Mouse (Mus musculus): ENCODE measurements around the gene Ptges2.

The Ptges2 gene

GRCm38 (mm10) chr2:32416556-32416955 lies 20.9 kb downstream of the Ptges2 start:
- DNase-seq (ENCODE audit: low spot score), result no peak

GRCm38 (mm10) chr2:32417486-32417885 lies 21.8 kb downstream of the Ptges2 start:
- no peak for DNase-seq (ENCODE audit: low spot score)

GRCm38 (mm10) chr2:32418430-32419151 lies 22.9 kb downstream of the Ptges2 start:
- no peak for DNase-seq (ENCODE audit: low spot score)

GRCm38 (mm10) chr2:32419359-32419758 lies 23.7 kb downstream of the Ptges2 start:
- no peak for DNase-seq (ENCODE audit: low spot score)

GRCm38 (mm10) chr2:32420066-32420608 lies 24.4 kb downstream of the Ptges2 start:
- DNase-seq (ENCODE audit: low spot score), result no peak

GRCm38 (mm10) chr2:32420647-32421046 lies 25.0 kb downstream of the Ptges2 start:
- DNase-seq (ENCODE audit: low spot score), result no peak

- DNase-seq (ENCODE audit: low spot score), result no peak
These were observed 26.2 kb downstream of the Ptges2 start for GRCm38 (mm10) chr2:32421851-32422251.

GRCm38 (mm10) chr2:32423481-32424331 lies 28.0 kb downstream of the Ptges2 start:
- peak; percentile 79 for DNase-seq (ENCODE audit: low spot score)

GRCm38 (mm10) chr2:32424796-32425195 lies 29.1 kb downstream of the Ptges2 start:
- DNase-seq (ENCODE audit: low spot score), result no peak

GRCm38 (mm10) chr2:32425568-32425967 lies 29.9 kb downstream of the Ptges2 start:
- DNase-seq (ENCODE audit: low spot score), result no peak

- no peak for DNase-seq (ENCODE audit: low spot score)
These were observed 30.4 kb downstream of the Ptges2 start for GRCm38 (mm10) chr2:32426141-32426540.

GRCm38 (mm10) chr2:32427720-32428119 lies 32.0 kb downstream of the Ptges2 start:
- no peak for DNase-seq (ENCODE audit: low spot score)

GRCm38 (mm10) chr2:32428262-32428722 lies 32.6 kb downstream of the Ptges2 start:
- no peak for DNase-seq (ENCODE audit: low spot score)

- no peak for DNase-seq (ENCODE audit: low spot score)
These were observed 33.7 kb downstream of the Ptges2 start for GRCm38 (mm10) chr2:32429215-32429891.

GRCm38 (mm10) chr2:32430701-32431676 lies 35.3 kb downstream of the Ptges2 start:
- peak; percentile 92 for DNase-seq (ENCODE audit: low spot score)

- DNase-seq (ENCODE audit: low spot score), result peak; percentile 23
These were observed 41.1 kb downstream of the Ptges2 start for GRCm38 (mm10) chr2:32436686-32437372.

GRCm38 (mm10) chr2:32437612-32438166 lies 42.0 kb downstream of the Ptges2 start:
- no peak for DNase-seq (ENCODE audit: low spot score)

- DNase-seq (ENCODE audit: low spot score), result no peak
These were observed 43.0 kb downstream of the Ptges2 start for GRCm38 (mm10) chr2:32438733-32439132.

- DNase-seq (ENCODE audit: low spot score), result peak; percentile 26
These were observed 43.5 kb downstream of the Ptges2 start for GRCm38 (mm10) chr2:32439177-32439576.

GRCm38 (mm10) chr2:32440164-32440563 lies 44.5 kb downstream of the Ptges2 start:
- no peak for DNase-seq (ENCODE audit: low spot score)
